Mouse (Mus musculus): ENCODE data around the gene Cd164. TPM values are rescaled to one million over a fixed set of nuclear protein-coding genes. Genes with fewer than 3 reads are reported as not detected.
"Not testable (repeated sequence)": the region's sequence is repeated elsewhere in the genome, so short reads cannot be mapped to it uniquely, and the experiment has no call there.

Gene Cd164
- polyA plus RNA-seq, 1 experiment from 2014 or later: 65.0 TPM

GRCm38 (mm10) chr10:41489708-41490517 lies 29.3 kb upstream of the Cd164 start, which contains the start of the genes Smpd2 and Ppil6:
Gene Smpd2 (minus strand): TSS chr10:41490369.
Gene Ppil6 (plus strand): TSS chr10:41490439.
- no peaks in the 10 kb centered on the region for H3K9me3 ChIP-seq (replicated peaks; ENCODE audit: control insufficient read depth, low read length)
- peak; percentile 86 for ATAC-seq (ENCODE audit: low read depth)
- peaks cover 8% of the 10 kb centered on the region for H3K4me1 ChIP-seq (ENCODE audit: control insufficient read depth, low read depth, low read length)
- H3K27ac ChIP-seq (ENCODE audit: low read length): peak within 1 kb of the TSS; percentile 41
- peak within 1 kb of the TSS; percentile 65 for H3K9ac ChIP-seq (ENCODE audit: low read depth, low read length)
- peaks cover 3% of the 10 kb centered on the region for H3K36me3 ChIP-seq (ENCODE audit: control insufficient read depth, insufficient read depth)
- H3K27me3 ChIP-seq (ENCODE audit: control insufficient read depth, insufficient read depth, low read depth, low read length): peaks cover 7% of the 10 kb centered on the region
- under 1% methylated on average over 50 of the region's 50 CpGs for WGBS (ENCODE audit: insufficient replicate concordance)
- peak within 1 kb of the TSS; percentile 99 for H3K4me2 ChIP-seq (ENCODE audit: low read depth, low read length)
- peak within 1 kb of the TSS; percentile 69 for H3K4me3 ChIP-seq (ENCODE audit: low read depth, low read length)

DNA sequence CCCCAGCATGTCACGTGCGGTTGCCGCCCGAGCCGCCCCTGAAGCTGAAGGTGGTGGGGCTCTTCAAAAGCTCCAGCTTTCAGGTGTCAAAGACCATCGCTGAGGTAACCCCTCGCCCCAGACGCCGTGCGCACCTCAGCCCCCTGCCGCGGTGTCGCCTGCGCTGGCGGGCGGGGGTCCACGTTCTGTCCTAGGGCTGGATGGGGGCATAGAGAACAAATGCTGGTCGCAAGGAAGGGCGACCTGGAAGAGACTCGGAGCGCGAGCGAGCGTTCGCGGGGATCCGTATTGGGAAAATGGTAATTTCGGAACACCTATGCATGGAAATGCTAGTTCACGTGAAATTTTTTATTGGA lies 28.7 kb upstream of the Cd164 start:
- H3K27ac ChIP-seq (ENCODE audit: low read length): no peak overlapping the region
- H3K27me3 ChIP-seq (ENCODE audit: control insufficient read depth, insufficient read depth, low read depth, low read length): peaks cover 7% of the 10 kb centered on the region
- WGBS (ENCODE audit: insufficient replicate concordance): under 1% methylated on average over 29 of the region's 29 CpGs
- no peak for ATAC-seq (ENCODE audit: low read depth)
- H3K36me3 ChIP-seq (ENCODE audit: control insufficient read depth, insufficient read depth): peaks cover 3% of the 10 kb centered on the region
- peak overlapping the region; percentile 69 for H3K4me3 ChIP-seq (ENCODE audit: low read depth, low read length)
- H3K4me1 ChIP-seq (ENCODE audit: control insufficient read depth, low read depth, low read length): peaks cover 8% of the 10 kb centered on the region
- peak overlapping the region; percentile 57 for H3K9ac ChIP-seq (ENCODE audit: low read depth, low read length)
- H3K4me2 ChIP-seq (ENCODE audit: low read depth, low read length): peak overlapping the region; percentile 99
- H3K9me3 ChIP-seq (replicated peaks; ENCODE audit: control insufficient read depth, low read length): no peaks in the 10 kb centered on the region

- Histone ChIP-seq H3K9ac (ENCODE audit: low read depth, low read length) (no peak overlapping the region), H3K4me2 (ENCODE audit: low read depth, low read length) (no peak overlapping the region), H3K36me3 (ENCODE audit: control insufficient read depth, insufficient read depth) (no peaks in the 10 kb centered on the region; the same call in 1 of the 2 replicates), H3K4me3 (ENCODE audit: low read depth, low read length) (no peak overlapping the region), H3K9me3 (replicated peaks; ENCODE audit: control insufficient read depth, low read length) (no peaks in the 10 kb centered on the region), H3K27me3 (ENCODE audit: control insufficient read depth, insufficient read depth, low read depth, low read length) (peaks cover 7% of the 10 kb centered on the region), H3K4me1 (ENCODE audit: control insufficient read depth, low read depth, low read length) (peaks cover 8% of the 10 kb centered on the region), H3K27ac (ENCODE audit: low read length) (no peak overlapping the region)
- WGBS (ENCODE audit: insufficient replicate concordance): 22% methylated on average over 4 of the region's 4 CpGs
- no peak for ATAC-seq (ENCODE audit: low read depth)
These were observed 28.1 kb upstream of the Cd164 start for GRCm38 (mm10) chr10:41491111-41491510.

DNA sequence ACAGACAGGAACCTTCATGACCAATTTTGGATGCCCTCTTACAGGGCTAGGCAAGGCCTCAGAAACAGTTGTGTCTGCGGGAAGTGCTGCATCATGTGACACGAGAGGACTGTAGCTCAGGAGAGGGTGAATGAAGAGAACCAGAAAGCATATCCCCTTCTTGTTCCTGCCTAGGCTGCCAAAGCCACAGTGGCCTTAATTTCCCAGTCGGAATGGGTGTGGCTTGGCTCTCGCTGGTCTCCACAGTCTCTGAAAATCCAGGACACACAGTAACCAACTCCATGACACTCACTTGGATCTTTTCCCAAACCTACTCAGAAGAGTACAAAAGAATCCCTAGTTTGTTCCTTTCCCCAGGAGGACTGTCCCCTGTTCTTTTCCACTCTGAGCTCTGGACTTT lies 18.3 kb upstream of the Cd164 start:
- H3K9ac ChIP-seq (ENCODE audit: low read depth, low read length): no peak overlapping the region
- H3K4me1 ChIP-seq (ENCODE audit: control insufficient read depth, low read depth, low read length): no peaks in the 10 kb centered on the region
- no peak overlapping the region for H3K4me3 ChIP-seq (ENCODE audit: low read depth, low read length)
- H3K27ac ChIP-seq (ENCODE audit: low read length): no peak overlapping the region
- H3K27me3 ChIP-seq (ENCODE audit: control insufficient read depth, insufficient read depth, low read depth, low read length): no peaks in the 10 kb centered on the region
- no peaks in the 10 kb centered on the region for H3K36me3 ChIP-seq (ENCODE audit: control insufficient read depth, insufficient read depth)
- no peak for ATAC-seq (ENCODE audit: low read depth)
- H3K4me2 ChIP-seq (ENCODE audit: low read depth, low read length): no peak overlapping the region
- WGBS (ENCODE audit: insufficient replicate concordance): 57% methylated on average over 4 of the region's 4 CpGs
- no peaks in the 10 kb centered on the region for H3K9me3 ChIP-seq (replicated peaks; ENCODE audit: control insufficient read depth, low read length)

DNA sequence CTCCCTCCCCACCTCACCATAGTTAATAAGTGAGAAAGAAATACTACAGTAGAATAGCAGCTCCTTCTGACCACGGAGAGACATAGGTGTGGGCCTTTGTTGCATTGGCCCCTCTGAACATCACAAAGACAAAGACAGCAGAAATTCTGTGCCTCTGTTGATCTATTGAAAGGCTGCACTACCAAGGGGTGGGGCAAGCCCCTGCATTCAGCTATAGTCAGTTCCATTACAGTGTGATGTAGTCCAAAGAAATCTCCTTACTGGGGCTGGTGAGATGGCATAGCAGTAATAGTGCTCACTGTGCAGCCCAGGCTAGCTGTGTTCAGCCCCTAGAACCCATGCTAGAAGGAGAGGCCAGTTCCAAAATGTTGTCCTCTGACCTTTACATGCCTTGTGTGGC lies 14.2 kb upstream of the Cd164 start:
- Histone ChIP-seq H3K4me2 (ENCODE audit: low read depth, low read length) (no peak overlapping the region), H3K36me3 (ENCODE audit: control insufficient read depth, insufficient read depth) (no peaks in the 10 kb centered on the region), H3K9me3 (replicated peaks; ENCODE audit: control insufficient read depth, low read length) (no peaks in the 10 kb centered on the region), H3K27me3 (ENCODE audit: control insufficient read depth, insufficient read depth, low read depth, low read length) (no peaks in the 10 kb centered on the region), H3K27ac (ENCODE audit: low read length) (no peak overlapping the region), H3K4me1 (ENCODE audit: control insufficient read depth, low read depth, low read length) (no peaks in the 10 kb centered on the region), H3K9ac (ENCODE audit: low read depth, low read length) (no peak overlapping the region), H3K4me3 (ENCODE audit: low read depth, low read length) (no peak overlapping the region)
- 79% methylated on average over 1 of the region's 1 CpGs for WGBS (ENCODE audit: insufficient replicate concordance)
- ATAC-seq (ENCODE audit: low read depth): no peak

GRCm38 (mm10) chr10:41505446-41505845 lies 13.8 kb upstream of the Cd164 start:
- not testable (repeated sequence) for H3K9ac ChIP-seq (ENCODE audit: low read depth, low read length); ATAC-seq (ENCODE audit: low read depth); H3K4me3 ChIP-seq (ENCODE audit: low read depth, low read length); H3K27me3 ChIP-seq (ENCODE audit: control insufficient read depth, insufficient read depth, low read depth, low read length); H3K36me3 ChIP-seq (ENCODE audit: control insufficient read depth, insufficient read depth); H3K4me2 ChIP-seq (ENCODE audit: low read depth, low read length); H3K9me3 ChIP-seq (replicated peaks; ENCODE audit: control insufficient read depth, low read length); H3K27ac ChIP-seq (ENCODE audit: low read length); H3K4me1 ChIP-seq (ENCODE audit: control insufficient read depth, low read depth, low read length)
- 4% methylated on average over 3 of the region's 3 CpGs for WGBS (ENCODE audit: insufficient replicate concordance)

DNA sequence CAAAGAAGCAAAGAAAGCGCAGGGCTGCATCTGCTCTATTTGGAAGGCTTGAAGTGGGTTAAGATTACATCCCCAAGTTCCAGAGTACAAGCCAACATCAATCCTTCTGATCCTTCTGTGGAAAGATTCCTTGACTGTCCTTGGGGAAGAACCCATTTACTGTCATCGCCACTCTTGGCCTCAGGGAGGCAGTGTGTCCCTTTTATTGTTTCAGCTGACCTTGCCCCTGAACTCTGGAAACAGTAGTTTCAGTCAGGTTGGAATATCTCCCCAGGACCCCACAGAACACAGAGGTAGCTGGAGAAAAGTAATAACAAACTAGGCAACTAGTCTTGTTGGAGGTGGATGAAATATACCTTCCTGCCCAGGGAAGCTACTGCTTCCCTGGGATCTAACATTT lies 10.1 kb upstream of the Cd164 start:
- Histone ChIP-seq H3K36me3 (ENCODE audit: control insufficient read depth, insufficient read depth) (no peaks in the 10 kb centered on the region), H3K9me3 (replicated peaks; ENCODE audit: control insufficient read depth, low read length) (no peaks in the 10 kb centered on the region), H3K4me2 (ENCODE audit: low read depth, low read length) (no peak overlapping the region), H3K27ac (ENCODE audit: low read length) (no peak overlapping the region), H3K27me3 (ENCODE audit: control insufficient read depth, insufficient read depth, low read depth, low read length) (no peaks in the 10 kb centered on the region), H3K4me3 (ENCODE audit: low read depth, low read length) (no peak overlapping the region), H3K9ac (ENCODE audit: low read depth, low read length) (no peak overlapping the region), H3K4me1 (ENCODE audit: control insufficient read depth, low read depth, low read length) (no peaks in the 10 kb centered on the region)
- WGBS (ENCODE audit: insufficient replicate concordance): 26% methylated on average over 2 of the region's 2 CpGs
- no peak for ATAC-seq (ENCODE audit: low read depth)

- no peak overlapping the region for H3K4me3 ChIP-seq (ENCODE audit: low read depth, low read length)
- WGBS (ENCODE audit: insufficient replicate concordance): 58% methylated on average over 4 of the region's 4 CpGs
- no peaks in the 10 kb centered on the region for H3K36me3 ChIP-seq (ENCODE audit: control insufficient read depth, insufficient read depth)
- no peak overlapping the region for H3K9ac ChIP-seq (ENCODE audit: low read depth, low read length)
- no peak overlapping the region for H3K4me2 ChIP-seq (ENCODE audit: low read depth, low read length)
- ATAC-seq (ENCODE audit: low read depth): no peak
- H3K9me3 ChIP-seq (replicated peaks; ENCODE audit: control insufficient read depth, low read length): no peaks in the 10 kb centered on the region
- H3K27me3 ChIP-seq (ENCODE audit: control insufficient read depth, insufficient read depth, low read depth, low read length): no peaks in the 10 kb centered on the region
- no peak overlapping the region for H3K27ac ChIP-seq (ENCODE audit: low read length)
- peaks cover 4% of the 10 kb centered on the region for H3K4me1 ChIP-seq (ENCODE audit: control insufficient read depth, low read depth, low read length)
These were observed 4.9 kb upstream of the Cd164 start for GRCm38 (mm10) chr10:41514301-41514700.

DNA sequence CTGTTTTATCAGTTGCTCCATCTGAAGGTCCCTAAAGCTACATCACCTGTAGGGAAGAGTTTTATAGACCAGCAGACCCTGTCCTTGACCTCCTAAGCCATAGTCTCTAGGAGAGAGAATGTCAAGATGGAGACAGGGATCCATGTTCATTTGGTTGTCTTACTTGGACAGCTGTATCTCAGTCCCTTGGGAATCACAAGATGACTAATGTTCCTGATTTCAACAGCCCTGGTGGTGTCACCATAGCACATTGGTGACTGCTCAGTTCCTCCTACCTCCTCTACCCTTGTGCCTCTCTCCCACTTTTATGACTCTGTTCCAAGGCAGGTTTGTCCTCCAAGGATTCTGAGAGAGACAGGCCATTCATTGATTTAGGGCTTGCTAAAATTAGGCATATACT lies 4.3 kb upstream of the Cd164 start:
- Histone ChIP-seq H3K4me3 (ENCODE audit: low read depth, low read length) (no peak overlapping the region), H3K27me3 (ENCODE audit: control insufficient read depth, insufficient read depth, low read depth, low read length) (no peaks in the 10 kb centered on the region), H3K27ac (ENCODE audit: low read length) (no peak overlapping the region), H3K4me2 (ENCODE audit: low read depth, low read length) (no peak overlapping the region), H3K4me1 (ENCODE audit: control insufficient read depth, low read depth, low read length) (peaks cover 4% of the 10 kb centered on the region), H3K9me3 (replicated peaks; ENCODE audit: control insufficient read depth, low read length) (no peaks in the 10 kb centered on the region), H3K9ac (ENCODE audit: low read depth, low read length) (no peak overlapping the region), H3K36me3 (ENCODE audit: control insufficient read depth, insufficient read depth) (no peaks in the 10 kb centered on the region)
- ATAC-seq (ENCODE audit: low read depth): no peak

Measured in liver, embryonic 16.5 days (tissue).